Mouse (Mus musculus): Measurements from ENCODE around the gene Epp13. TPM values are rescaled to one million over a fixed set of nuclear protein-coding genes. Genes with fewer than 3 reads are reported as not detected.
"Not testable (repeated sequence)": the region's sequence is repeated elsewhere in the genome, so short reads cannot be mapped to it uniquely, and the experiment has no call there.

Gene Epp13
- total RNA-seq (2015) (not detected in 2 replicates), total RNA-seq (2017) (not detected in 2 replicates)

DNA sequence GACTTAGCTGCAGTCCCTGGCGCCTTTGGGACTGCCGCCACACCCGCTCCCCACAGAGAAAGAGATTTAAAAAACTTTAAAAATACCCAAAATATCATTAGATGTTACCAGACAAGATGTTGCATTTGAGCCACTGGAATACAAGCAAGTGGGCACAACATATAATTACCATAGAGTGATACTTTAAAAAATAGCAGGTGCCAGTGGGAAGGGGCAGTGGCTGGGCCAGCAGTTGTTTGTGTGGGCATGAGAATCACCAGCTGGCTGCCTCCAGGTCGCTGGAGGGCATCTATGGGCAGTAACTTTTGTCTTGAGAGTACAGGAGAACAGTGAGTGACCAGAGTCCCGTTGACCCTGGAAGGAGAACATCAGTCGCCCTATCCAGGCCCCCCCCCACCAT lies at the start of gene Epp13:
Gene Epp13 (plus strand): TSS at position 301 of the 400 bp plus-strand sequence.
- ATAC-seq (ENCODE audit: poor library complexity, severe bottlenecking), result no peak

DNA sequence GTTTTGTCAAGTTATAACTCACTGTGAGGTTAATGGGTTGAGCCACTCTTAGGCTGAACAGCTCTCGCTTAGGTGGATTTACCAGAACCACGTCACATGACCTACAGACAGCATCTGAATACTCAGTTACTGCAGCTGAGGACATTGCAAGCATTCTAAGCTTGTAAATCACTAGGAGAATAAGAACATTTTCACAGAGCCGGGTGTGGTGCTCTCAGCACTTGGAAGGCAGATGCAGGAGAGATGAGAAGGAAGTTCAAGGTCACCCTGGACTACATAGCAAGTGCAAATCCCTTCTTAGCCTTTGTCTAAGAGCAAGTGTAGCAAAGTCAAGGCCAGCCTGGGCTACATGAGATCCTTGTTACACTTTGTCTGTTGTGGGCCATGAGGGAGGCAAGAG lies 48.3 kb upstream of the Epp13 start:
- no peak for ATAC-seq (ENCODE audit: poor library complexity, severe bottlenecking)

DNA sequence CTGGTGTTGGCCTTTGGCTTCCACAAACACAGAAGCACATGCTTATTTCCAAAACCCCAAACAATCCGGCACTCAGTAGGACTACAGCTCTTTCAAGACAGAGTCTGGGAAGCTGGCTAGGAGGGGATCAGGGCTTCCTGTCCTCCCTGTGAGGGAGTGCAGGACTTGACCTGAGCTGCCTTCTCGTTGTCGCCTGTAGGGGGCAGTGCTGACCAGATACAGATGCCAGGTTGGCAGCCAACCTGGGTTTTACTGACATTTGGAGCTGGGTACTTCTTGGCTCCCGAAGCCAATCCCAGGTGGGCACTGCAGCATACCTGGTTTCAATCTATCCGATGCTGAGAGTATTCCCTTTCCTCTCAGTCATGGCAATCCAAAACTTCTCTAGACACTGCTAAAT lies 39.4 kb upstream of the Epp13 start:
- ATAC-seq (ENCODE audit: poor library complexity, severe bottlenecking), result no peak; the same call in 1 of the 2 replicates

DNA sequence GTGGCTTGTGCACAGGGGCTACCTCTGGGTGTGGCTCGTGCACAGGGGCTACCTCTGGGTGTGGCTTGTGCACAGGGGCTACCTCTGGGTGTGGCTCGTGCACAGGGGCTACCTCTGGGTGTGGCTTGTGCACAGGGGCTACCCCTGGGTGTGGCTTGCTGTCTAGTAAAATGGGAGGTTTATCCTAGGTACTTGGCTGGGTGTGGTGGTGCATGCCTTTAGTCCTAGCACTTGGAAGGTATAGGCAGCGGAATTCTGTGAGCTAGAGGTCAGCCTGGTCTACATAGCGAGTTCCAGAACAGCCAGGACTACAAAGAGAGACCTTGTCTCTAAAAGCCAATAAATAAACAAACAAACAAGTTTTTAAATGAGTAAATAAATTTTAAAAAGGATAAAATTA lies 37.8 kb upstream of the Epp13 start:
- ATAC-seq (ENCODE audit: poor library complexity, severe bottlenecking), result not testable (repeated sequence)

DNA sequence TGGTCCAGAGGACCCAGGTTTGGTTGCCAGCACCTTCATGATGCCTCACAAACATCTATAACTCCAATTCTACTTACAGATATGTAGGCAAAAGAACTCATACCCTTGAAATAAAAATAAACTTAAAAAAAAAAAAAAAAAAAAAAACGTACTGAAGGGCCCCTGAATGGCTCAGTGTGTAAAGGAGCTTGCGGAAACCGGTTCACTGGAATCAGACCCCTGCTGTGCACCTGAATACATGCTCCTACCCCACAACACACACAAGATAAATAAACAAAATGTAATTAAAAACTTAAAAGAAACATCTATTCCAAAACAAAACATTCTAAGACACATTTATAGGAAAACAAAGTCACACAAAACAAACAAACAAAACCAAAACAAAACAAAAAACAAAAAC lies 32.4 kb upstream of the Epp13 start:
- no peak for ATAC-seq (ENCODE audit: poor library complexity, severe bottlenecking)

DNA sequence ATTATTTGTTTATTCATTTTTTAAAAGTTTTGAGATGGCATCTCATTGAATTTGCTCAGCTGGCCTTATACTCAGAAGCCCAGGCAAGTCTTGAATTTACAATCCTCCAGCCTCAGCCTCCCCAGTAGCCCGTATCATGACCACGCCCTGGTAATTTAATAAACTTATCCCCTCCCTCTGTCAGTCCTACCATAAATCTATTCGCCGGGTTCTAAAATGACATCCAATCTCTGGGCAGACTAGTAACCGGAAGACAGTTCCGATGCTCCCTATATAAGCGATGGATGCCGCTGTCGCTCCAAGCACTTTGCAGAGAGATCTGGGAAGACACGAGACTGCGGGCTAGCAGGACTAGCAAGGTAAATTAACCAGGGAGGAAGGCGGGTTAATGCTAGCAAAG lies 30.5 kb upstream of the Epp13 start, which contains the start of gene Zscan5b:
Gene Zscan5b (plus strand): TSS at position 301 of the 400 bp plus-strand sequence.
- no peak for ATAC-seq (ENCODE audit: poor library complexity, severe bottlenecking)

DNA sequence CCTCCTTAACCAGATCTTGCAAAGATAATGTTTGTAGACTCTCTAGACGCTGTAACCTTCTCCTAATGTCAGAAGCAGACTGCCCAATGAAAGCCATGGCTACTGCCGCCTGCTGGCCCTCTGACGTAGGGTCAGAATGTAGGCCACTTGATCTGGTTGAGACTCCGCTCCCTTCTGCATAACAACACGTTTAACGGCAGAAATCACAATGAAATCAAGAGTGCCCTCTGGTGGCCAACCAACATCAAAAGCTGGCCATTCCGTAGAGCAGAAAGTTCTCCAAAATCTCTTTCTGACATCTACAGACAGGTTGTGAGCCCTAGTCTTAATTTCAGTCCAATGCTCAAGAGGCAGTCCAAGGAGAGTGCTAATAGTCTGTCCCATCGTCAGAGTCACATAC lies 24.0 kb upstream of the Epp13 start:
- not testable (repeated sequence) for ATAC-seq (ENCODE audit: poor library complexity, severe bottlenecking)

DNA sequence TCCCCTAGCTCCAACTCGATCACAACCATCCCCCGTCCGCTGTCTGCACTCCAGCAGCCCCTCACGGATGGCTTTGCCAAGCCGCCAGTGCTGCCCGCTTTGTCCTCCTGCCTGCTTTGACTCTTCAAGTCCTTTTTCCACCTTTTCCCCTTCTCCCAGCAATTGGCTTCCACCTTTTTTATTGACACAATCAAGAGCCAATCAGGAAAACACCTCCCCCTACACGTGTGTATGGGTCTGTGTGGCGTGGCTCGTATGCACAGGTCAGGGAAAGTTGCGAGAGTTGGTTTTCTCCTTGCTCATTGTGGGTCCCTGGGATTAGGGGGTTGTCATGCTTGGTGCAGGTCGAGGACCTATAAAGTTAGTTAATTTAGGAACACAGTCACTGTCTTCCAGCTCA lies 12.7 kb upstream of the Epp13 start:
- no peak for ATAC-seq (ENCODE audit: poor library complexity, severe bottlenecking)

DNA sequence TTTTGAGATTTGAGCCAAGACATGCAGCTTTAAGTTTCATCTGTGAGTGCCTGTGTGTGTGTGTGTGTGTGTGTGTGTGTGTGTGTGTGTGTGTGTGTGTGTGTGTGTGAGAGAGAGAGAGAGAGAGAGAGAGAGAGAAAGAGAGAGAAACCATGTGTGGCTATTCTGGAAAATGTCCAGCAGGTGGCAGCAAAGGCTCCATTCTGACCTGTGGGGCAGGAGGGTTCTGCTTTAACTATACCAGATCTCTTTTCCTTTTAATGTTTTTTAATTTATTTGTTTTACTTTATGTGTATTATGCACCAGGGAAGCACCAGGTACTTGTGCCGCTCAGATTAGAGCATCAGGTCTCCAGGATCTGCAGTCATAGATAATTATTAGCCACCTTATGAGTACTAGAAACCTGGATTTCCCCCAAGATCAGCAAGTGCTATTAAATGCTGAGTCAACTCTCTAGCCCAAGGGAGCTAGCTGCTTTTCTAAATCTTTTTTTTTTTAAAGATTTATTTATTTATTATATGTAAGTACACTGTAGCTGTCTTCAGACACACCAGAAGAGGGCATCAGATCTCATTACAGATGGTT lies 11.6 kb upstream of the Epp13 start:
- ATAC-seq (ENCODE audit: poor library complexity, severe bottlenecking), result peak; percentile 60; the same call in 1 of the 2 replicates

DNA sequence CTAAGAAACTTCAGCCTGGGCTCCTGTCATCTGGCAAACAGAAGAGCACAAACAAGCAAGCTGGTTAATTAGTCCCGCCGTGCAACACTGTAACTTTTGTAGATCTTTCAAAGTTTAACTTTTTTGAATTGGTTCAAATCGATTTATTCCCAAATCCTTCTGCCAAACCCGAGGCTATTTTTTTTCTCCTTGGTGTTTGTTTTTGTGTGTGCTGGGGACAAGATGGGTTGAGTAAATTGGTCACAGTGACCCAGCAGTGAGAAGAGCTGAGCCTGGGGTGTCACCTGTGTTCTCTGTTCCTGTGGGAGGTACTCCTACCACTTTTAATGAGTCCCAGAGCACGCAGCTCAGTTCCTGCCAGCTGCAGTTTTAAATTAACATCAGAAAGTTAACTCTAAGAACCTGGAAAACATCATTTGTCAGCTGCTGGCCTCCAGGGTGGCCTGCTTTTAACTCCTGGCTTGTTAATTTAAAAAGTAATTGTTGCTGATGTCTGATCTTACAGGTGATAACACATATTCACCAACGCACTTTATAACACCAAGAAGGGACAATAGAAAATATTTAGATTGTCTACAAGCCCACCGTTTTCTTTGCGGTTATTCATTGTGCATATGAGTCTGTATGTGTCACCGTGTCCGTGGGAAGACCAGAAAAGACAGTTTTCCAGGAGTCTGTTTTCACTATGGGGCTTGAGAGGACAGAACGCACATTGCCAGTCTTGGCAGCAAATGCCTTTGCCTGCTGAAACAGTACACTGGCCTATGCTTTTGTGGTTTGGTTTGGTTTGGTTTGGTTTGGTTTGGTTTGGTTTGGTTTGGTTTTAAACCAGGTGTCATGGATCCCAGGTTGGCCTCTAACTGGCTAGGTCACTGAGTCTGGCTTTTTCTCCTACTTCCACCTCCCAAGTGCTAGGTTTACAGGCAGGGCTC lies 7.9 kb upstream of the Epp13 start:
- ATAC-seq (ENCODE audit: poor library complexity, severe bottlenecking), result no peak

DNA sequence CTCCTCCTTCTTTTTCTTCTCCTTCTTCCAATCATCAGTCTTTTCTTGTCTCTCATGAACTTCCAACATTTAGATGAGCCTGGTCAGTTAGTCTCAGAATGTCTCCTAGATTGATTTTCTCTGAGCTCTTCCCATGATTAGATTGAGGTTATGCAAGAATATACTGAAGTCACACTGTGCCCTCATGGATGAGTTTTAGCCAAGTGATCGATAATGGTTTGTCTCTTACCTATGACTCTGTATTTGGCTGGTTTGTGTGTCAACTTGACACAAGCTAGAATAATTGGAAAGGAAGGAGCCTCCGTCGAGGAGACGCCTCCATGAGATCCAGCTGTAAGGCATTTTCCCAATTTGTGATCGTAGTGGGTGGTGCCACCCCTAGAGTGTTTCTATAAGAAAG lies 1.9 kb downstream of the Epp13 start:
- no peak for ATAC-seq (ENCODE audit: poor library complexity, severe bottlenecking)

DNA sequence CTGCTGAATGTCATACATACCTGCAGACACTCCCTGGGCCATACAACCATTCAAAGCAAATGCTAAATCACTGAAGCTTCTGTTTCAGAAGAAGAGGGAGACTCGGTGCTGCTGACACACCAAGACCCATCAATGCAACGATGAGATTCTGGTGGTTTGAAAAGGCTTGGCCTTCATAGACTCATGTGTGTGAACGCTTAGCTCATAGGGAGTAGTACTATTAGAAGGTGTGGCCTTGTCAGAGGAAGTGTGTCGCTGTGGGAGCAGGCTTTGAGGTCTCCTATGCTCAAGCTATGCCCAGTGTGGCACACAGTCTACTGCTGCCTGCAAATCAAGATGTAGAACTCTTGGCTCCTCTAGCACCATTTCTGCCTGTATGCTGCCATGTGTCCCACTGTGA lies 4.9 kb downstream of the Epp13 start:
- ATAC-seq (ENCODE audit: poor library complexity, severe bottlenecking), result no peak

DNA sequence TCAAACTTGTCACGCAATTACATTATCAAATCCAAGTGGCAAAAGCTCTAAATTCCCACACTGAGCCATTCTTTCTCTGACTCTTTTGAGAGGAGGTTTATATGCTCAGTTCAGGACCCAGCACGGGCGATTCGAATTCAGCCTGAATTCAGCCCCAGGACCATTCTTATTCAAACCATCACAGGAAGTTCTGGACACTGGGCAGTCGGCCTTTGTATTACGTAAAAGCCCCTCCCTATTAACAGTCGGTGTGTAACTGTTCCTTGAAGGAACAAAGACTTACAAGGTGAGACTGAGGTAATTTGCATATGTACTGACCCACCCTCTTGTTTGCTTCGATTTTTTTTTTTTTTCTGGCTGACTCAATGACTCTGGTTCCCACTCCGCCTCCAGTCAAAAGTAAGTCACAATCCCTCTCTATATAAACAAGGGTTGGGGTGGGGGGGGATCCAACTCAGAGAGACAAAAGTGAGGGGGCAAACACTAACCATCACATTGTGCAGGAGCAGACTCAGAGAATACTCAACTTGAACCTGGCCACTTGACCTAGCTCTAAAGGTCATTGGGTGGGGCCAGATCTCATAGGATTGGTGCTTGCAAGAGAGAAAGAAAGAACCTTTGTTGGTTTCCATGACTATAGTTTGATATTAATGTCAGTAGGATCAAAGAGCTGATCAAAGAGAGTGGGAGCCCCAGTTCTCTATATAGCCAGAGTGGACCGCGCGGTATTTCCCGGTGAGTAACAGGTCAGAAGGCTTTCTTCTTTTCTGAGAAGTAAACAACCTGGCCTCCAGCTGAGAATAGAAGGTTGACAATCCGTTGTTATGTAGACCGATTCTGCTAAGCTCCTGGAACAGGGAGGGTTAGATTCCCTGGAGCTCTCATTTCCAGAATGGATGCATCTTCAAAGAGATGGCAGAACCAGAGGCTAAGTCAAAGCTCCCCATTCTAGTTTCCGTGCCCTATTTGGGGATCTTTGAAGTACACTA lies 6.0 kb downstream of the Epp13 start:
- ATAC-seq (ENCODE audit: poor library complexity, severe bottlenecking), result no peak

DNA sequence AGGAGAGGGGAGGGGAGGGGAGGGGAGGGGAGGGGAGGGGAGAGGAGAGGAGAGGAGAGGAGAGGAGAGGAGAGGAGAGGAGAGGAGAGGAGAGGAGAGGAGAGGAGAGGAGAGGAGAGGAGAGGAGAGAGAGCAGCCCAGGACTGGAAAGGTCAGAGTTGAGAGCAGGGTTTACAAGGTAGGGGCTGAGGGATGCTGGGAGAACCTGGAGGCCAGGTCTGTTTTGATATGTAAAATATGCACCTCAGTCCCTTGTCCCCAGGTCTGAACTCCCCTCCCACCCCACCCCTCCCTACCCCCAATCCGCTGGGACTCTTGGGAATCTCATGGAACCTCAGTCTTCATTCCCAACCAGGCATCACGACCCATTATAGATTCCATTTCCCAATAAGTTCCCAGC lies 7.5 kb downstream of the Epp13 start:
- not testable (repeated sequence) for ATAC-seq (ENCODE audit: poor library complexity, severe bottlenecking)

DNA sequence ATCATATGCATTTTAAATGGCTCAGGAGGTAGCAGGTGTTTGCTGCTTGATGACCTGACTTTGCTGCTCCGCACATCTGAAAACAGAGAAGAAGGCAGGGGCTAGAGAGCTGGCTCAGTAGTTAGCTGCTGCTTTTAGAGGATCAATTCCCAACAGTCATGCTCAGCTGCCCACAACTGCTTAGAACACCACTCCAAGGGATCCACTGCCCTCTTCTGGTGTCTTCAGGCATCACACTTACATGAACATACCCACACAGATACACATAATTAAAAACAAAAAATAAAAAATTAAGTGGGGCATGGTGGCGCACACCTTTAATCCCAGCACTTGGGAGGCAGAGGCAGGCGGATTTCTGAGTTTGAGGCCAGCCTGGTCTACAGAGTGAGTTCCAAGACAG lies 9.6 kb downstream of the Epp13 start:
- ATAC-seq (ENCODE audit: poor library complexity, severe bottlenecking), result no peak

DNA sequence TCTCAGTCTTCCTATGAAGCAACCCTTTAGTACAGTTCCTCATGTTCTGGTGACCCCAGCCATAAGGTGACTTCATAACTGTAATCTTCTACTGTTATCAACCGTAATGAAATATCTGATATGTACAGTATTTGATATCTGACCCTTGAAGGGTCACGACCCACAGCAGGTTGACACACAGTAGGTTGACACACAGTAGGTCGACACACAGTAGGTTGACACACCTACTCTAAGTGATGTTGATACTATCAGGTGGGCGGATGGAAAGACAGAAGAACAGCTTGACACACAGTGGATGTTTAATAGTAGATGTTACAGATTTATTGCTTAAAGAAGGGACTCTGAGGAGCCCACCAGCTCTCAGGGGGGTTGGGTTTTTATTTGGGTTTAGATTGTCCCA lies 10.5 kb downstream of the Epp13 start:
- no peak for ATAC-seq (ENCODE audit: poor library complexity, severe bottlenecking)

DNA sequence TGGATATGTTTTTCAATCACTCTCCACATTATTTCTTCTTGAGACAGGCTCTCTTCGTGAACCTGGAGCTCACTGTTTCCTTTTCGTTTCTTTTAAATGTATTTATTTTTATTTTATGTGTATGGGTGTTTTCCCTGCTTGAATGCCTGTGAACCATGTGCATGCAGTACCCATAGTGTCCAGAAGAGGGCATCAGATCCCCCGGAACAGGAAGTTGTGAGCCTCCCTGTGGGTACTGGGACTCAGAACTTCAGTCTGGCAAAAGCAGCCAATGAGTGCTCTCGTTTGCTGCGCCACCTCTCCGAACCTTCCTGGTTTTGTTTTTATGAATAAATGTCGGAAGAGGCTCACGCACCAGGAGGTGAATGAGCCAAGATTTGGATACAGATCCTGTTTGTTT lies 13.2 kb downstream of the Epp13 start:
- ATAC-seq (ENCODE audit: poor library complexity, severe bottlenecking), result peak; percentile 75

DNA sequence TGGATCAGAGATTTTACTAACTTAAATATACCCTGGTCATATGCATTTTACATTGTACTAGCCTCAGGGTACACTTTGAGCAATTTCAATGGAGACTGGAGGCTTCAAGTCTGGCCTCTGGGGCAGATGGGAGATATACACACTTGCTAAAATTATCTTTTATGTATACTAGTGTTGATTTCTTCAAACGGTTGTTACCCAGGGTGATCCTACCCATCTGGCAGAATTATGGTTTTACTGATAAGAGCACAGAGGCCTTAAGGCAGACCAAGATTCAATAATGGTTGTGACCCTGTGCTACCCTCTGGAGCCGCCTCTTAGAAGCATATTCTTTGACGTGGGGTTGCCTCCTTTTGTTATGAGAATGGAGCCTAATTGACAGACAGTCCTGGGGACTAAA lies 25.4 kb downstream of the Epp13 start:
- no peak for ATAC-seq (ENCODE audit: poor library complexity, severe bottlenecking)

DNA sequence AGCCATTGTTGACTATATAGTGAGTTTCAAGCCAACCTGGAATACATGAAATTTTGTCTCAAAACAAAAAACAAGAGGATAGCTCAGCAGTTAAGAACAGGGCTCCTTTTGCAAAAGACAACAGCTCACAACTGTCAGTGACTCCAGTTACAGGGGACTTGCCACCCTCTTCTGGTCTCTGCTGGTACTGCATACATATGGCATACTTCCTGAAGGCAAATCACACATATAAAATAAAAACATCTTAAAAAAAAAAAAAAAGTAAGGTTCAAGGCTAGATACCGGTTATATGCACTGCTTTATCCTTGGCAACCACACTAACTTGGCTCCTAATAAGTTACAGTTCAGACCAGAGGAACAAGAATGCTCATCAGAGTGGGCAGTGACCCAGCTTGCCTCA lies 30.2 kb downstream of the Epp13 start:
- peak; percentile 49 for ATAC-seq (ENCODE audit: poor library complexity, severe bottlenecking)

DNA sequence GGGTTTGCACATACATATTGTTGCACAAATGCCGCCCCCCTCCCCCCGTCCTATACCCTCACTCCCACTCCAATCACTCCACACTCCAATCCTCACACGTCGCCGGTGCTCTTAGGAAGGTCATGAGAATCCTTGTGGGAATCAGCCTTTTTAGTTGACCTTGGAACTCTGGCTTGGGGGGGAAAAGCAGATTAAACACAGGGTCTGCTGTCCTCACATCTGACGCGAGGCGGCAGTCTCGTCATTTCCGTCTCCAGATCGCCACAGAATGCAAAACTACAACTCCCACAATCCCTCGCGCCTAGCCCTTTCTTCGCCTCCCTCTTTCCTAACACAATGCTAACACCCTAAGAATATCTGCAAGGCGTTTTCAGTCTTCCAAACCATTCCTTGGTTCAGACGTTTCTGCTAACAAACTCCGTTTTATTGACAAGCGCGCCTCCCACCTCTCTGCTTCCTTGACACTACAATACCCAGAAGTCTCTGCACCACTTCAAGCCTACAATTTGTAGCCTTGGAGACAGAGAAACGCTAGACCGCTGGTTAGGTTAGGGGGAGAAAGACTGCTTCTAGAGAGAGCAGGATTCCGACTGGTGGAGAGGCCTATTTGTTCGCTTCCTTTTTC lies 31.1 kb downstream of the Epp13 start:
- ATAC-seq (ENCODE audit: poor library complexity, severe bottlenecking), result peak; percentile 73

All from megakaryocyte, adult 5-6 weeks (primary cell).